Mouse (Mus musculus): ENCODE data around the gene E2f8. TPM values are rescaled to one million over a fixed set of nuclear protein-coding genes. Genes with fewer than 3 reads are reported as not detected.
A peak's percentile ranks its signal among the peaks of the same experiment; 100 is the strongest.

E2f8 gene
- polyA plus RNA-seq, 1 experiment from 2014 or later, result 13.0 TPM

DNA sequence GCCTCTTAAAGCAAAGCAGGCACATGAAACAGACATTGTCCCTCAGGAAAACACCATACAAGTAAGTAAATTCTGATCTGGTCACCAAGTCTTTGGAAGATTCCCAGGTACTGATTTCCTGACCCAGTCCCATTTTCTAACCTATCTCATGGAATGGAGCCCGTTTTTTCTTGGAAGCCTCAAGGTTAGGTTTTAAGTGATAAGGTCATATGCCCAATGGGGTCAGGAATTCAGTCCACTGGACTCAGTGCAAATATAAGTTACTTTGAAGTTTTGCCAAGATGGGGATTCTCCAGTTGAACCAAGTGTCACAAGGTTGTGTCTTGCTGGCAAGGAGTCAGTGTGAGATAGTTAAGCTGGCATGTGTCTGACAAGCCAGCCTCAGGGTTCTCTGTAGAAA is 56.7 kb downstream of the E2f8 start:
- Histone ChIP-seq H3K9ac (replicated peaks) (no peak overlapping the region), H3K4me3 (ENCODE audit: low read depth, low read length) (no peak overlapping the region), H3K36me3 (replicated peaks; ENCODE audit: insufficient read depth, low read length) (peaks cover 50% of the 10 kb centered on the region), H3K27ac (ENCODE audit: low read depth) (no peak overlapping the region), H3K4me1 (ENCODE audit: insufficient read depth) (no peaks in the 10 kb centered on the region), H3K27me3 (ENCODE audit: insufficient read depth, low read length) (no peaks in the 10 kb centered on the region), H3K4me2 (ENCODE audit: low read depth, low read length) (no peak overlapping the region), H3K9me3 (ENCODE audit: low read length) (no peaks in the 10 kb centered on the region)
- WGBS (ENCODE audit: insufficient replicate concordance), result 81% methylated on average over 1 of the region's 1 CpGs
- TF ChIP-seq CTCF (IDR thresholded peaks at IDR 0.05; ENCODE audit: low read depth) (no peak), EP300 (IDR thresholded peaks at IDR 0.05; ENCODE audit: low read depth) (no peak)
- no peak for DNase-seq
- ATAC-seq, result no peak

DNA sequence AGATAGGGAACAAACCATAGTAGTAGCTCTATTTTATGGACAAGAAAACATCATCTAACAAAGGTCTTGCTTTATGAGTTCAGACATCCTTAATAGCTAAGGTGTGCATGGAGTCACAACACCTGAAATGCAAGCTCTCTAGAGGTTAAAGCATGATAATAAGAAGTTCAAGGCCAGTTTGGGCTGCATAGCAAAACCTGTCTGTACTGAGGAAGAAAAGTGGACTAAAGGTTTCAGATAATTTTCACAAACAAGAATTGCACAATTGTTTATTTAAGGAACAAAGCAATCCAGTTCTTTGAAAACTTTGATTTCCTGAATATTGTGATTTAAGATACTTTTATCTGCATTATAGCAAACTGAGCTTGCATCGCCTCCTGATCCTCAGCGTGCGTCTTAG is 57.8 kb downstream of the E2f8 start:
- TF ChIP-seq EP300 (IDR thresholded peaks at IDR 0.05; ENCODE audit: low read depth), result no peak
- no peak for TF ChIP-seq CTCF (IDR thresholded peaks at IDR 0.05; ENCODE audit: low read depth)
- Histone ChIP-seq H3K36me3 (replicated peaks; ENCODE audit: insufficient read depth, low read length) (peaks cover 58% of the 10 kb centered on the region), H3K27me3 (ENCODE audit: insufficient read depth, low read length) (no peaks in the 10 kb centered on the region), H3K9me3 (ENCODE audit: low read length) (no peaks in the 10 kb centered on the region), H3K4me2 (ENCODE audit: low read depth, low read length) (no peak overlapping the region), H3K4me3 (ENCODE audit: low read depth, low read length) (no peak overlapping the region), H3K4me1 (ENCODE audit: insufficient read depth) (no peaks in the 10 kb centered on the region), H3K9ac (replicated peaks) (no peak overlapping the region), H3K27ac (ENCODE audit: low read depth) (no peak overlapping the region)
- 91% methylated on average over 3 of the region's 3 CpGs for WGBS (ENCODE audit: insufficient replicate concordance)
- DNase-seq, result no peak
- 0 out of 2 replicates have a peak, but pooled peaks have one; percentile 33 for ATAC-seq

DNA sequence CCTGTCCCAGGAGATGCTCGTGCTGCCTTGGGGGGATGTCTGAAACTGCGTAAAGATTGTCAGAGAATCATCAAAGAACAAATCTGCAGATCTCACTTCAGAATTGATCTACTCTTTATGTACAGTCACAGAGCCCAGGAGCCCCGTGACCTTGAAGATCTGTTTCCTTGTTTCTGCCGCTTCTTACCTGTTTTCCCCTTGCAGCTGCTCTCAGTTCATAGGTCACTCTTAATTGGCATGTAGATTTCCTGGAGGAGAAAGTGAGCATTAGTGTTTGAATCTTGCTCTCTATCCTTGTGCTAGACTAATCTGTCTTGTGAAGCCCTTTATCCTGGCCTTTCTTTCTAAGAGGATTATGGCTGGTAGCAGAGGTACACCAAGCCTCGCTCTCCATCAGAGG is 59.7 kb downstream of the E2f8 start:
- Histone ChIP-seq H3K9ac (replicated peaks) (no peak overlapping the region), H3K27me3 (ENCODE audit: insufficient read depth, low read length) (no peaks in the 10 kb centered on the region), H3K27ac (ENCODE audit: low read depth) (no peak overlapping the region), H3K4me3 (ENCODE audit: low read depth, low read length) (no peak overlapping the region), H3K36me3 (replicated peaks; ENCODE audit: insufficient read depth, low read length) (peaks cover 50% of the 10 kb centered on the region), H3K4me2 (ENCODE audit: low read depth, low read length) (no peak overlapping the region), H3K4me1 (ENCODE audit: insufficient read depth) (no peaks in the 10 kb centered on the region), H3K9me3 (ENCODE audit: low read length) (no peaks in the 10 kb centered on the region)
- no peak for ATAC-seq
- 84% methylated on average over 5 of the region's 5 CpGs for WGBS (ENCODE audit: insufficient replicate concordance)
- TF ChIP-seq EP300 (IDR thresholded peaks at IDR 0.05; ENCODE audit: low read depth), result no peak
- DNase-seq, result no peak

Other genes with a start within 250 kb of the E2f8 start
- not detected in 2 replicates for gene Mrgprb3, start 237.8 kb downstream of the E2f8 start, polyA plus RNA-seq (2015; fragmentation: Nextera tagmentation; extraction: Ambion mirVana)
- 8.2 and 10.3 TPM in 2 replicates for gene Zdhhc13, start 92.6 kb downstream of the E2f8 start, polyA plus RNA-seq (2015; fragmentation: Nextera tagmentation; extraction: Ambion mirVana)
- gene Csrp3, start 33.6 kb downstream of the E2f8 start, polyA plus RNA-seq (2015; fragmentation: Nextera tagmentation; extraction: Ambion mirVana), result 0.85 and 2.5 TPM in 2 replicates
- 2.7 and 3.3 TPM in 2 replicates for gene Nav2, start 27.1 kb upstream of the E2f8 start, polyA plus RNA-seq (2015; fragmentation: Nextera tagmentation; extraction: Ambion mirVana)